Mouse (Mus musculus) ES-E14 (cell line): ENCODE measurements around the gene Ckb. TPM values are rescaled to one million over a fixed set of nuclear protein-coding genes. Genes with fewer than 3 reads are reported as not detected.

Source experiments
- DNase-seq: peaks from one replicate; pipeline ENCODE4 v3.0.0-alpha.2; 2013; ENCODE audit warnings: low read depth, low spot score
- H3K27ac ChIP-seq: 2 replicates; pipeline ENCODE4 v1.5.1; 2012; ENCODE audit warnings: low read depth, mild to moderate bottlenecking, low read length, moderate library complexity, mixed read lengths; ENCODE audit not compliant: poor library complexity, insufficient read depth, severe bottlenecking
- H3K36me3 ChIP-seq: 2 replicates; pipeline ENCODE4 v1.6.1; 2012; ENCODE audit warnings: mild to moderate bottlenecking, low read length, moderate library complexity, mixed read lengths; ENCODE audit not compliant: control insufficient read depth, poor library complexity, insufficient read depth, severe bottlenecking
- H3K4me1 ChIP-seq, 2 experiments: fragments of 150-350 bp in 1 of 2; sonication (generic) in 1 of 2; 2 replicates each; pipeline ENCODE4 v1.6.1; 2012; ENCODE audit warnings: low read length in 2 of 2, mild to moderate bottlenecking in 1 of 2, mixed read lengths in 1 of 2; ENCODE audit not compliant: control insufficient read depth in 2 of 2, insufficient read depth in 2 of 2, poor library complexity in 1 of 2
- H3K4me3 ChIP-seq, 2 experiments: fragments of 150-350 bp in 1 of 2; sonication (generic) in 1 of 2; 2 replicates each; pipeline ENCODE4 v1.5.1; 2012; ENCODE audit warnings: low read length in 2 of 2, low read depth in 1 of 2, mild to moderate bottlenecking in 1 of 2, mixed read lengths in 1 of 2; ENCODE audit not compliant: insufficient read depth in 1 of 2, poor library complexity in 1 of 2, severe bottlenecking in 1 of 2
- H3K9ac ChIP-seq: 2 replicates; pipeline ENCODE4 v1.6.1; 2012; ENCODE audit warnings: low read depth, mild to moderate bottlenecking, low read length, mixed read lengths; ENCODE audit not compliant: poor library complexity, insufficient read depth, severe bottlenecking
- H3K9me3 ChIP-seq: fragments of 150-350 bp; sonication (generic); 2 replicates; pipeline ENCODE4 v1.6.1; 2012; ENCODE audit warnings: low read depth, mild to moderate bottlenecking, low read length; ENCODE audit not compliant: control insufficient read depth, insufficient read depth
- CHD2 ChIP-seq: IDR thresholded peaks from 2 replicates; pipeline ENCODE4 v1.6.1; 2014; ENCODE audit warnings: mild to moderate bottlenecking, low read depth, low read length, inconsistent platforms
- HCFC1 ChIP-seq: IDR thresholded peaks from 2 replicates; pipeline ENCODE4 v1.6.1; 2012; ENCODE audit warnings: low read length, inconsistent platforms, borderline replicate concordance; ENCODE audit not compliant: insufficient read depth
- MAFK ChIP-seq: IDR thresholded peaks from 2 replicates; pipeline ENCODE4 v1.6.1; 2014; ENCODE audit warnings: mild to moderate bottlenecking, low read depth, low read length, inconsistent platforms; ENCODE audit not compliant: insufficient read depth
- ZC3H11A ChIP-seq: IDR thresholded peaks from 2 replicates; pipeline ENCODE4 v1.6.1; 2012; ENCODE audit warnings: low read depth, mild to moderate bottlenecking, inconsistent platforms, low read length, borderline replicate concordance
- ZNF384 ChIP-seq: IDR thresholded peaks from 2 replicates; pipeline ENCODE4 v1.6.1; 2012; ENCODE audit warnings: low read depth, low read length, inconsistent platforms
- in situ Hi-C, 2 experiments: fragments of 600-800 bp; cut with MboI; formaldehyde crosslinking; loops; one replicate each; pipeline ENCODE4 v1.15.1; 2025; ENCODE audit warnings: low sequenced_read_pairs in 2 of 2, inconsistent platforms in 1 of 2; ENCODE audit not compliant: unreplicated experiment in 2 of 2
- total RNA-seq: library from RNA; depleted of rRNA; stranded (reverse); fragments of 300-350 nt; gene quantifications from 2 replicates; pipeline ENCODE4 v1.2.3, GENCODE M21; 2012

Gene Ckb
- total RNA-seq, 1 experiment: 353 TPM

DNA sequence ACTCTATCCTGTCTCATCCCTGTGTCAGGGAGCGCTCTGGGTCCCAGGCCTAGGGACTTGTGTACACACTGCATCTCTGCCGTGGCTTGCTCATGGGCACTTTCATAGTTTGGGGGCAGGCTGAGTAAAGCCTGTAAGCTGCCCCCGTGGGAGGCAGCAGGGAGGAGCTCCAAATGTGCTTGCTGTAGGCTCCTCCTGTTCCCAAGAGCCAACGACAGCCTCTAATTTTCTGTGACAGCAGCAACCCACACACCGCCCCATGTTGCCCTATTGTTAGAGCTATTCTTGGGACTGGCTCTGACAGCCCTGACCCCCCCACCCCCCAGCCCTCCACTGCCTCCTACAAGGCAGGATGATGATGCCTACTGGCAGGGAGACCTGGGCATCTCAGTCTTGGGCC lies 9.9 kb upstream of the Ckb start:
- H3K4me1 ChIP-seq: peaks cover under 1 to 18% of the 10 kb centered on the region in 2 experiments; a peak in 2 of 4 replicates
- in situ Hi-C loops: no loop called here
- H3K9me3 ChIP-seq: no peaks in the 10 kb centered on the region
- no peak overlapping the region for H3K4me3 ChIP-seq
- no peak overlapping the region for H3K9ac ChIP-seq
- H3K27ac ChIP-seq: no peak overlapping the region
- no peak for DNase-seq
- TF ChIP-seq HCFC1: no peak
- H3K36me3 ChIP-seq: peaks cover 38% of the 10 kb centered on the region

GRCm38 (mm10) chr12:111681305-111681704 lies 9.2 kb upstream of the Ckb start:
- Histone ChIP-seq H3K36me3 (peaks cover 38% of the 10 kb centered on the region), H3K4me1 (peaks cover 3 to 22% of the 10 kb centered on the region in 2 experiments; a peak in 2 of 4 replicates), H3K4me3 (no peak overlapping the region), H3K9me3 (no peaks in the 10 kb centered on the region), H3K27ac (no peak overlapping the region), H3K9ac (no peak overlapping the region)
- TF ChIP-seq HCFC1 (no peak), ZC3H11A (no peak), CHD2 (no peak), ZNF384 (no peak), MAFK (no peak)
- in situ Hi-C loops: no loop called here
- no peak for DNase-seq

GRCm38 (mm10) chr12:111680661-111681060 lies 8.5 kb upstream of the Ckb start:
- H3K4me3 ChIP-seq: no peak overlapping the region
- no peak for DNase-seq
- TF ChIP-seq HCFC1 (no peak), ZNF384 (no peak), MAFK (no peak), CHD2 (no peak), ZC3H11A (no peak)
- H3K9me3 ChIP-seq: no peaks in the 10 kb centered on the region
- in situ Hi-C loops: no loop called here
- peaks cover 5 to 25% of the 10 kb centered on the region in 2 experiments; a peak in 2 of 4 replicates for H3K4me1 ChIP-seq
- H3K36me3 ChIP-seq: peaks cover 38% of the 10 kb centered on the region
- H3K9ac ChIP-seq: no peak overlapping the region
- H3K27ac ChIP-seq: no peak overlapping the region

DNA sequence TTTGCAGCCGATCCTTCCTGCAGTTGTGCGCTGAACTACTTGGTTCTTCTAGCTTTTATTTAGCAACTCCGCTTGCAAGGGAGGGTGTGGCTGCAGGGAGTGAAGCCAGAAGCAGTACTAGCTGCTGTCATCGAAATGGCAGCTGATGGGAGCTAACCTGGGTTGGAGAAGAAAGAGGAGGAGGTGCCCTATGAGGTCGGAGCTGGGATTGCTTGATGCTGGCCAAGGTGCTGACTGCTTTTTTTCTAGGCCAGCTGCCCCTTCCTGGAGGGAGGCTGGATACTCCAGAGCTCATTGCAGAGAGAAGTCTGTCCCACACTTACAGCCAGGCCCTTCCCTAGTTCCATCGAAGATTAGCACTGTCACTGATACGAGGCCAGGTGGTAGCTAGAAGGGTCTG lies 6.9 kb upstream of the Ckb start:
- Histone ChIP-seq H3K27ac (no peak overlapping the region), H3K4me1 (peaks cover 5 to 30% of the 10 kb centered on the region in 2 experiments; a peak in 2 of 4 replicates), H3K9ac (peak overlapping the region; percentile 93), H3K9me3 (no peaks in the 10 kb centered on the region), H3K4me3 (peak overlapping the region; percentile 93 to 94), H3K36me3 (peaks cover 35% of the 10 kb centered on the region)
- TF ChIP-seq ZNF384 (peak; percentile 81), ZC3H11A (no peak)
- in situ Hi-C loops: no loop called here
- DNase-seq: no peak

DNA sequence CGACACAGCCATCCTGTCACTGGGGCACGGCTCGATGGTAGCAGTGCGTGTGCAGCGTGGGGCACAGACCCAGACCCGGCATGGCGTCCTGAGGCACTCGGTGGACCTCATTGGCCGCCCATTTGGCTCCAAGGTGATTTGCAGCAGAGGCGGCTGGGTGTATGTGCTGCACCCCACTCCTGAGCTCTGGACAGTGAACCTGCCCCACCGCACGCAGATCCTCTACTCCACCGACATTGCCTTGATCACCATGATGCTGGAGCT lies 6.5 kb upstream of the Ckb start:
- in situ Hi-C loops: no loop called here
- peaks cover 5 to 30% of the 10 kb centered on the region in 2 experiments; a peak in 2 of 4 replicates for H3K4me1 ChIP-seq
- H3K27ac ChIP-seq: 0 out of 2 replicates have a peak overlapping the region, but pooled peaks have one; percentile 55
- DNase-seq: no peak
- H3K36me3 ChIP-seq: peaks cover 31% of the 10 kb centered on the region
- TF ChIP-seq CHD2: no peak
- TF ChIP-seq ZC3H11A: no peak
- no peak for TF ChIP-seq HCFC1
- no peak for TF ChIP-seq ZNF384
- TF ChIP-seq MAFK: no peak
- peak overlapping the region; percentile 93 to 94 for H3K4me3 ChIP-seq
- H3K9me3 ChIP-seq: no peaks in the 10 kb centered on the region
- peak overlapping the region; percentile 93 for H3K9ac ChIP-seq
